Mouse (Mus musculus): Measurements from ENCODE around the gene Ghrh. TPM values are rescaled to one million over a fixed set of nuclear protein-coding genes. Genes with fewer than 3 reads are reported as not detected.
A peak's percentile ranks its signal among the peaks of the same experiment; 100 is the strongest.

Gene Ghrh
- polyA plus RNA-seq, 1 experiment from 2014 or later = not detected

DNA sequence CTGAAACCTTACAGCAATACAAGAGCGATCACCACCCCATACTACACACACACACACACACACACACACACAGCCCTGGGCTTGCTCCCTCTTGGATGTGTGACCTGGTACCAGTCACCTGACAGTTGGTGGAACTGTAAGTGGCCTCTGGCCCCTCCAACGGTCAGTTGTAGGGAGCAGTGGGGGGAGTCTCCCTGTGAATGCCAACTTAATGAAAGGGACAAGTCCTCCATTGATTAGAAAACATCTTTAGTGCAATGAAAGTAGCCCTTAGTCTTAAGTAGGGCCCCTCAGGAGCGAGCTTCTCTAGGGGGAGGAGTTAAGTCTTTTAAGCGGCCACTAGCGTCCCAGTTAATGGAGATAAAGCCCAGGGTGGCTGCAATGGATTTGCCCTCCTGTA is 19.2 kb downstream of the Ghrh start:
- DNase-seq (ENCODE audit: low spot score) = no peak
- no peak overlapping the region for H3K4me2 ChIP-seq (ENCODE audit: low read length)
- H3K27ac ChIP-seq = no peak overlapping the region
- no peak; the same call in 1 of the 2 replicates for ATAC-seq (replicated peaks; ENCODE audit: low FRiP score, low read depth)
- no peak for TF ChIP-seq CTCF (IDR thresholded peaks at IDR 0.05; ENCODE audit: low read depth)
- H3K36me3 ChIP-seq (ENCODE audit: insufficient read depth, low read length) = peaks cover 38% of the 10 kb centered on the region
- H3K4me3 ChIP-seq (replicated peaks; ENCODE audit: low read depth, low read length) = no peak overlapping the region
- H3K9me3 ChIP-seq (replicated peaks; ENCODE audit: low read length) = no peaks in the 10 kb centered on the region
- no peak overlapping the region for H3K9ac ChIP-seq (ENCODE audit: low read depth, low read length)
- WGBS = 49% methylated on average over 5 of the region's 5 CpGs
- H3K4me1 ChIP-seq (replicated peaks; ENCODE audit: insufficient read depth, low read length) = no peaks in the 10 kb centered on the region
- no peaks in the 10 kb centered on the region for H3K27me3 ChIP-seq (ENCODE audit: insufficient read depth, low read length)

DNA sequence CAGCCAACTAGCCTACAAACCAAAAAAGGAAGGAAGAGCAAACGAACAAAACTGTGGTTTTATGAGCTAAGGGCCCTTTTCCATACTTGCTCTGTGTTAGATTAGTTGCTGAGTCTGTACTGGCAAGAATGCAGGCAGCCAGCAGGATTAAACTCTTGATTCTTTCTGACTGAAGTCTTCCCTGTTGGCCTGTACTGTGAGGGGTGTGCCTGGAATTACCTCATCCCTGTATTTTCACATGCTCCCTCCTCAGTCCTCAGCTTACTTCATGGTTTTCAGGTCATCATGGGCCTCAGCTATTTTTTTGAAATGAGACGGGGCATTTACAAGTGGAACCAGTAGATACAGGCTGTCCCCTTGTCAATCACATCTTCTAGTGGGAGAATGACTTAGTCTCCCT is 22.1 kb downstream of the Ghrh start:
- Histone ChIP-seq H3K4me3 (replicated peaks; ENCODE audit: low read depth, low read length) (no peak overlapping the region), H3K27ac (no peak overlapping the region), H3K4me1 (replicated peaks; ENCODE audit: insufficient read depth, low read length) (no peaks in the 10 kb centered on the region), H3K4me2 (ENCODE audit: low read length) (no peak overlapping the region), H3K9me3 (replicated peaks; ENCODE audit: low read length) (no peaks in the 10 kb centered on the region), H3K36me3 (ENCODE audit: insufficient read depth, low read length) (peaks cover 57% of the 10 kb centered on the region), H3K9ac (ENCODE audit: low read depth, low read length) (no peak overlapping the region), H3K27me3 (ENCODE audit: insufficient read depth, low read length) (no peaks in the 10 kb centered on the region)
- 74% methylated on average over 2 of the region's 2 CpGs for WGBS
- no peak for DNase-seq (ENCODE audit: low spot score)
- TF ChIP-seq CTCF (IDR thresholded peaks at IDR 0.05; ENCODE audit: low read depth) = no peak
- no peak for ATAC-seq (replicated peaks; ENCODE audit: low FRiP score, low read depth)

DNA sequence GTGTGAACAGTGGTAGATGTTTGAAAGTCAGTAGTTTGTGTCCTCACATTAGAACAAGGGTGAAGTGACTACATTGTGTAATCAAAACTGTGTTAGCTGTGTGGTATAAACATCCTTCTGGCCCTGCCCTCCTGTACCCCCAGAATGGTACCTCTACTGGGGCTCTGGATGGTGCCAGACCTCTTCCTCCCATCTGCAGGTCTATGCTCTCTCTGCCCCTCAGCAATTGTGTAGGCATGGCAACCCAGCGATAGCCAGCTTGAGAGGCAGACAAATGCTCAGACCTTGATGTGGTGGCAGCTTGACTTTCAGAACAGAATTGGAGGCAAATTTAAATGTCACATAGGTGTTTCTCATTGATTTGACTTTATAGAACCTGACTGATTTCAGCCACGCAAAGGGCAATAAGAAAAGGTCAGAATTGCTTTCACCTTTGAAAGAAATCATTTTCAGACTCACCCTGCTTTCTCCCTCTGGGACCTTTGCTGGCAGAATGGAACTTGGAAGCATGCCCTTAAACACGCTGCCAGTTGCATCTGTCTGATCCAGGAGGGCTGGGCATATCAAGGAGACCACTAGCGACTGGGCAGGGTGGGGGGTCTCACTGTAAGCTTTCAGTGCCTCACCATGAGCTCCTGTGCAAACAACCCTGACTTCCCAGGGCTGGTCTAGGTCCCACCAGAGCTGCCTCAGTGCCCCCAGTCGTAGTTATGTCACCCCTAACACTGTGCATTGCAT is 25.1 kb downstream of the Ghrh start:
- 90% methylated on average over 5 of the region's 5 CpGs for WGBS
- Histone ChIP-seq H3K36me3 (ENCODE audit: insufficient read depth, low read length) (peaks cover 74% of the 10 kb centered on the region), H3K4me1 (replicated peaks; ENCODE audit: insufficient read depth, low read length) (no peaks in the 10 kb centered on the region), H3K4me3 (replicated peaks; ENCODE audit: low read depth, low read length) (no peak overlapping the region), H3K9me3 (replicated peaks; ENCODE audit: low read length) (no peaks in the 10 kb centered on the region), H3K9ac (ENCODE audit: low read depth, low read length) (no peak overlapping the region), H3K27ac (no peak overlapping the region), H3K4me2 (ENCODE audit: low read length) (no peak overlapping the region), H3K27me3 (ENCODE audit: insufficient read depth, low read length) (no peaks in the 10 kb centered on the region)
- DNase-seq (ENCODE audit: low spot score) (no peak), ATAC-seq (replicated peaks; ENCODE audit: low FRiP score, low read depth) (no peak)
- TF ChIP-seq CTCF (IDR thresholded peaks at IDR 0.05; ENCODE audit: low read depth) = no peak

DNA sequence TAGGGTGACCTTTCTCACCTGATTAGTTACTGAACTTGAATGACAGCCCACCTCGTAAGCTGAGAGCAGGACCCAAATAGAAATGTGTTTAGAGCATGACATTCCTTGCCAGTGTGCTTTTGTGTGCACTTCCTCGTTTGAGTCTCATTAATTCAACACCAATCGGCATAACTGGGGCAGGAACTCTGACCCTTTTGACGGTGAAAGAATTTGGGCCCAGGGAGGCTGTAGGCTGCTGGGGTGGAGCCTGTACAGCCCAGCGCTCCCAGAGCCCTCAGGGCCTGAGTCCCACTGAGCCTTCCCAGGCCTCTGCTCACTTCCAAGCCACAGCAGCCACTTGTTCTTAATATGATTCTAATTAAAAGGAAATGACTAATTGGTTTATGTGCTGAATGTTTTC is 26.4 kb downstream of the Ghrh start:
- Histone ChIP-seq H3K4me2 (ENCODE audit: low read length) (no peak overlapping the region), H3K4me1 (replicated peaks; ENCODE audit: insufficient read depth, low read length) (no peaks in the 10 kb centered on the region), H3K9me3 (replicated peaks; ENCODE audit: low read length) (no peaks in the 10 kb centered on the region), H3K36me3 (ENCODE audit: insufficient read depth, low read length) (peaks cover 75% of the 10 kb centered on the region), H3K9ac (ENCODE audit: low read depth, low read length) (no peak overlapping the region), H3K27ac (peak overlapping the region; percentile 31; the same call in 1 of the 2 replicates), H3K27me3 (ENCODE audit: insufficient read depth, low read length) (no peaks in the 10 kb centered on the region), H3K4me3 (replicated peaks; ENCODE audit: low read depth, low read length) (no peak overlapping the region)
- WGBS = 42% methylated on average over 5 of the region's 5 CpGs
- ATAC-seq (replicated peaks; ENCODE audit: low FRiP score, low read depth) (peak; percentile 61; the same call in 1 of the 2 replicates), DNase-seq (ENCODE audit: low spot score) (no peak)
- TF ChIP-seq CTCF (IDR thresholded peaks at IDR 0.05; ENCODE audit: low read depth) = no peak

DNA sequence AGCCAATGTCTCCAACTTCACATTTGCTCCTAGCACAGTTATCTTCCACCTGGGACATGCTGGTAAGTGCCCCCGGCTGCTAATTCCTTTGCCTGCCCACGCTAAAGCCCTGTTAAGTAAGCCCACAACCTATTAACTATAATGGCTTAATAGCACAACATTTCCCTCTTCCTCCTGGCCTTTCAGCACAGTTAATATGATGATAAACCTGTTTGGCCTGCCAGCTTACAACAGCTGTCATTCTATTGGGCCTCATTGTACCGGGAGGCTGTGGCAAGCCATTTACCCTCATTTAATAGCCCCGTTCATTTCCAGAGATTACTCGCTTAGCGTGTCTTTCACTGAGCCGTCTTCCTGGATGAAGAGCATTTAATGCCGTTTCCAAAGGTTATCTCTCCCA is 27.2 kb downstream of the Ghrh start:
- no peak for TF ChIP-seq CTCF (IDR thresholded peaks at IDR 0.05; ENCODE audit: low read depth)
- no peaks in the 10 kb centered on the region for H3K4me1 ChIP-seq (replicated peaks; ENCODE audit: insufficient read depth, low read length)
- 0 out of 2 replicates have a peak overlapping the region, but pooled peaks have one; percentile 31 for H3K27ac ChIP-seq
- no peak overlapping the region for H3K4me3 ChIP-seq (replicated peaks; ENCODE audit: low read depth, low read length)
- DNase-seq (ENCODE audit: low spot score) (no peak), ATAC-seq (replicated peaks; ENCODE audit: low FRiP score, low read depth) (no peak)
- no peak overlapping the region for H3K4me2 ChIP-seq (ENCODE audit: low read length)
- no peaks in the 10 kb centered on the region for H3K9me3 ChIP-seq (replicated peaks; ENCODE audit: low read length)
- no peaks in the 10 kb centered on the region for H3K27me3 ChIP-seq (ENCODE audit: insufficient read depth, low read length)
- H3K9ac ChIP-seq (ENCODE audit: low read depth, low read length) = no peak overlapping the region
- WGBS = 64% methylated on average over 8 of the region's 8 CpGs
- H3K36me3 ChIP-seq (ENCODE audit: insufficient read depth, low read length) = peaks cover 75% of the 10 kb centered on the region

DNA sequence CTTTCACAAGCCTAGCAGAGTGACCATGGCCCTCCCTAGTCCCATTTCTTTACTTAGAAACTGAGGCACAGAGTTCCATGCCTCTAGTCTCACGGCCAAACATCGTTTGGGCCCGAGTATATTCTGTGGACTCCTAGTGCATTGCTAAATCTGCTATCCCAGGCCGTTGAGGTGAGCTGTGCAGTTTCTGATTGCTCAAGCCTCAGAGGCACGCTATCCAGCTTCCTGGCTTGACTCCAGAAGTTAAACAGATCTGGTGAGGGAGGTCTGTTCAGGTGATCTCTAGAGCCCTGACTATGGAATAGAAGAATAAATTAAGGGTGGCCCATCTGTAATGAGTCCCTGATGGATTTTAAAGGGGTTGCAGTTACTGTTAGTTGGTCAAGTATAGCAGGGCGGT is 30.1 kb downstream of the Ghrh start:
- TF ChIP-seq CTCF (IDR thresholded peaks at IDR 0.05; ENCODE audit: low read depth) = no peak
- DNase-seq (ENCODE audit: low spot score) (no peak), ATAC-seq (replicated peaks; ENCODE audit: low FRiP score, low read depth) (no peak)
- no peaks in the 10 kb centered on the region for H3K9me3 ChIP-seq (replicated peaks; ENCODE audit: low read length)
- H3K27me3 ChIP-seq (ENCODE audit: insufficient read depth, low read length) = no peaks in the 10 kb centered on the region
- no peaks in the 10 kb centered on the region for H3K4me1 ChIP-seq (replicated peaks; ENCODE audit: insufficient read depth, low read length)
- WGBS = 87% methylated on average over 6 of the region's 6 CpGs
- peaks cover 62% of the 10 kb centered on the region for H3K36me3 ChIP-seq (ENCODE audit: insufficient read depth, low read length)
- no peak overlapping the region for H3K4me3 ChIP-seq (replicated peaks; ENCODE audit: low read depth, low read length)
- no peak overlapping the region for H3K9ac ChIP-seq (ENCODE audit: low read depth, low read length)
- H3K4me2 ChIP-seq (ENCODE audit: low read length) = no peak overlapping the region
- no peak overlapping the region for H3K27ac ChIP-seq

Data from kidney, postnatal 0 days (tissue).